Mouse (Mus musculus) testis, adult 2 months (tissue): ENCODE measurements around the gene Cmpk2. TPM values are rescaled to one million over a fixed set of nuclear protein-coding genes. Genes with fewer than 3 reads are reported as not detected.

ENCODE experiments used
- H3K27ac ChIP-seq: fragments of 200-500 bp; 2 replicates; pipeline ENCODE4 v1.5.1; 2012; ENCODE audit warnings: low read depth, low read length; ENCODE audit not compliant: control insufficient read depth, insufficient read depth
- H3K27me3 ChIP-seq: fragments of 200-500 bp; 2 replicates; pipeline ENCODE4 v1.6.1; 2012; ENCODE audit warnings: mild to moderate bottlenecking, low read length, moderate library complexity; ENCODE audit not compliant: control insufficient read depth, insufficient read depth
- H3K36me3 ChIP-seq: fragments of 200-500 bp; 2 replicates; pipeline ENCODE4 v1.6.1; 2012; ENCODE audit warnings: mild to moderate bottlenecking, low read length; ENCODE audit not compliant: control insufficient read depth, insufficient read depth
- H3K4me1 ChIP-seq: fragments of 200-500 bp; 2 replicates; pipeline ENCODE4 v1.6.1; 2012; ENCODE audit warnings: low read length; ENCODE audit not compliant: control insufficient read depth, insufficient read depth
- H3K4me3 ChIP-seq: fragments of 200-500 bp; 2 replicates; pipeline ENCODE4 v1.5.1; 2012; ENCODE audit warnings: low read depth, mild to moderate bottlenecking, low read length, moderate library complexity, mixed read lengths; ENCODE audit not compliant: control insufficient read depth
- CTCF ChIP-seq: fragments of 200-500 bp; IDR thresholded peaks from 2 replicates; pipeline ENCODE4 v1.5.1; 2012; ENCODE audit warnings: low read depth, mild to moderate bottlenecking, inconsistent platforms, low read length, moderate library complexity; ENCODE audit not compliant: control insufficient read depth, insufficient read depth, insufficient replicate concordance
- POLR2A ChIP-seq: fragments of 200-500 bp; IDR thresholded peaks from 2 replicates; pipeline ENCODE4 v1.6.1; 2012; ENCODE audit warnings: low read depth, mild to moderate bottlenecking, inconsistent platforms, low read length, moderate library complexity; ENCODE audit not compliant: control insufficient read depth
- polyA plus RNA-seq: library from polyadenylated mRNA; depleted of rRNA; stranded (reverse); fragments of >200 nt; gene quantifications from 2 replicates; pipeline ENCODE4 v1.2.3, GENCODE M21; 2012

Gene Cmpk2
- polyA plus RNA-seq, 1 experiment, result 2.3 TPM

DNA sequence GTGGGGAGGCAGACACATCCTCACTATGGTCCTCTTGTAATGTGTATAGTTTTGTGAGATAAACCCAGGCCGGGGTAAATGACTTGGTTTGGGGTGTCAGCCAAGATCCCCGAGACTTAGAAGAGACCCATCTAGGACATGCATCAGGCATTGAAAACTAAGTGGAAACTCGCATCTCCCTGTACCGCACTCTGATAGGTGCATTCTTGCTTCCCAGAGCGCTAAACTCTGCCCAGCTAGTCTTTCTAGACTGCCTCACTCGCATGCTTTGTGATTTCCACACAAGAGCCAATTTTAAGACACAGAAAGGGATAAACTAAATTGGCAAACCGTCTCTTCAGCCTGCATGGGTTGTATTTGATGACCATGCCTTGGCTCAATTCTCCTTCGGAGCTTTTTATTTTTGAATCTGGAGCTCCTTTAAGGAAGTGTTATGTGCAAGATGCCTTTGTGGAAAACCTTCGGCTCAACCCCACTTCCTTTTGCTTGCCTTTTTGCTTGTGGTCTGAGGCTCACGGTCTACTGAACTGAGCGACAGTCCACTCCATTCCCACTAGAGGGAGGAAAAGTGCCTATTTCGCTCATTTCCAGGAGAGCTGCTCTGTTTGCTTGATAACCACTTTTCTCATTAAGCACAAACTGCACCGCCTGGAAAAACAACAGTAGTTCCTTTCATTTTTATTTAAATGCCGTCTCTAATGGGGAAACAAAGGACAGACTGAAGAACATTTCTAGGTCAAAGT lies 19.0 kb downstream of the Cmpk2 start:
- no peaks in the 10 kb centered on the region for H3K27me3 ChIP-seq
- no peak overlapping the region for H3K27ac ChIP-seq
- TF ChIP-seq POLR2A (no peak), CTCF (peak; percentile 8; the same call in 1 of the 2 replicates)
- H3K4me1 ChIP-seq, result no peaks in the 10 kb centered on the region
- H3K4me3 ChIP-seq, result no peak overlapping the region
- no peaks in the 10 kb centered on the region for H3K36me3 ChIP-seq

DNA sequence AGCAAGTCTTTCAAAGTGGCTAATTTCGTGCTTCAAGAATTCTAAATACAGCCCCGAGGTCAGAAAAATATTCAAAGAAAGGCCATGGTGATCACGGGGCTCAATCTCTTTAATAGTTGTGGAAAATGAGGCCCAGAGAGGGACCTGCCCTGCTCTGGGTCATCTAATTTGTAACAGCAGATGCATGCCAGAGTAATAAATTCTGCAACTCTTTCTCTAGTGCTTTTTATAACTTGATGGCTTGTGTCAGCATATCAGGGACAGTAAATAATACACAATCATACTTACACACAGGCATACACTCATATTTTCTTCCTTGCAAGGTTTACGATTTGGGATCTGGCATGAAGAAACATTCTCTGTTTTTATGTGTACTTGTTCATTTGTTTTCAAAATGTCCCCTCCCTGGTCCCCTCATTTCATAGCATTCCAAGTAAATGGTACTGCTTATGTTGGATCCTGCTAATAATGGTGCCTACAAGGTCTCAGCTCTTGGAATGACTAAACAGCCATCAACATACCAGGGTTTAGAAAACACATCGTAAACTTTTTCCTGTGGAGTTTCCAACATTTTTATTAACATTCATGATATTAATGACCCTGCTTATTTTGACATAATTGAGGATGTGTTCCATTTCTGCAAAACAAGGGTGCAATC lies 19.7 kb downstream of the Cmpk2 start:
- TF ChIP-seq POLR2A (no peak), CTCF (no peak)
- Histone ChIP-seq H3K4me3 (no peak overlapping the region), H3K27me3 (no peaks in the 10 kb centered on the region), H3K27ac (no peak overlapping the region), H3K36me3 (no peaks in the 10 kb centered on the region), H3K4me1 (no peaks in the 10 kb centered on the region)

DNA sequence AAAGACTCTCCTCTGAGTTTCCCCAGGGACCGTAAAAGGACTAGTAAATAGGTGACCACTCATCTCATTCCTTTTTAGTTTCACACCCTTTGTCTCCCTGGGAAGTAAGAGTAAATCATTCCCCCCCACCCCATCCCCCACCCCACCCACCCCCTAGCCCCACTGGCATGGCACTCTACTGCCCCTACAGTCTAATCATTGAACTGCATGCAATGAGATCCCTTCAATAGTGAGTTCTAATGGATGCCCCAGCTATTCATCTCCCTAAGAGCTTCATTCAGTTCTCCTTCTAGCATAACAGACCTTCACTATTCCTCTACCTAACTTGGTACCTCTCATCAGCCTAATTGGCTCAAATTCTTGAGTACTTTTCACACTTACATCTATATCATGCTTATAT lies 20.9 kb downstream of the Cmpk2 start:
- Histone ChIP-seq H3K27me3 (no peaks in the 10 kb centered on the region), H3K4me3 (no peak overlapping the region), H3K4me1 (no peaks in the 10 kb centered on the region), H3K36me3 (no peaks in the 10 kb centered on the region), H3K27ac (no peak overlapping the region)
- no peak for TF ChIP-seq CTCF
- TF ChIP-seq POLR2A, result no peak

DNA sequence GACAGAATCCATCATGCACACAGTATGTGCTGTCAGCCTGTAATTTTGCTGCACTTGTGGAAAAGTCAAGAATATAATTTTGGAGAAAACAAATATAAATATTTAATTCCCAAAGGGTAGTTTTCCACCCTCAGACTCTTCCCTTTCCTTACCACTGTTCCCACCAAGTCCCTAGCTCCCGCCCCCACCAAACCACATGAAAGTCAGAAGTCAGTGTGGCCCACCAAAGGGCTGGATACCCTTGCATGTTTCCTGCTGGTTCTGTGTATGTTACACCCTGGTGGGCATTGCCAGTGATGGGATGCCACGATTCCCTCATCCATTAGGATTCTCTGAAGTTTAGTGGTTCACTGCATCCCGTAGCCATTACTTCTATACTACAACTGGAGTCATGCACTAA lies 32.0 kb downstream of the Cmpk2 start:
- no peaks in the 10 kb centered on the region for H3K27me3 ChIP-seq

DNA sequence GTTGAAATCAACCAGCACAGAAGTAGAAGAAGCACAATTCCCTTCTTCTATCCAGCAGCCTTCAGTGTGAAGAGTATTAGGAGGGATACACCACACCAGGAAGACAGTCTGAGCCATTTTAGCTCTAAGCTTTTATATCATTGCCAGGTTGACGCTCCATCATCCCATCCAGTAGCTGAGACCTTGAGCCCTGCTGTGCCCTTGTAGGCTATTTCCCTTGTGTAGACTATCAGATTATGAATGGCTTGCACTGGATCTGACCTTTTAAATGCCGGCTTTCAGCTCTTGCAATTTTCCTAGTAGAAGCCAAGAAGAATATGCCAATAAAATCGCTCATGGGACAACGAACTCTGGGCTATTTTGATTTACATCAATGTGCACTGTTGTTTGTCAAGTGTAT lies 42.0 kb downstream of the Cmpk2 start:
- H3K4me3 ChIP-seq, result no peak overlapping the region
- TF ChIP-seq CTCF (no peak), POLR2A (no peak)
- H3K36me3 ChIP-seq, result no peaks in the 10 kb centered on the region
- H3K4me1 ChIP-seq, result no peaks in the 10 kb centered on the region
- no peaks in the 10 kb centered on the region for H3K27me3 ChIP-seq
- H3K27ac ChIP-seq, result no peak overlapping the region

More for the DNA sequence above, 32.0 kb downstream of the Cmpk2 start:
- H3K4me1 ChIP-seq, result no peaks in the 10 kb centered on the region
- no peak overlapping the region for H3K27ac ChIP-seq
- no peaks in the 10 kb centered on the region for H3K36me3 ChIP-seq
- no peak for TF ChIP-seq CTCF
- TF ChIP-seq POLR2A, result no peak
- no peak overlapping the region for H3K4me3 ChIP-seq

DNA sequence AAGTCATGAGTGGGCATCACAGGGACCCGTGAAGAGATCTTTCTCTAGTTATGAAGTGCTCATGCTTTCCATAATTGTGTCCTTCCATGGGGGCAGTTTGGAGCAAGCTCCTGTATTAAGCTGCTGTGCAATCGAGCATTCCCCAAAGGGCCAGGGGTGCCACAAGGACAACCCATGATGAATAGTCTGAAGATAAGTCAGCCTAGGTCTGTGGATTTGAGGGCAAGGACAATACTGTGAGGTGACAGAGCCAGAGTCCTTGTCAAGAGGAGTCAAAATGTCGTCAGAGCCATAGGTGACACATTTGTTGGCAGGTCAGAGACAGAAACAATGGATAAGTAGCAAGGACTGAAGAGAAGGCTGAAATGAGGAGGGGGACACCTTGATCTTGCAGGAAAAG lies 49.2 kb downstream of the Cmpk2 start:
- Histone ChIP-seq H3K4me3 (no peak overlapping the region), H3K27ac (no peak overlapping the region)

DNA sequence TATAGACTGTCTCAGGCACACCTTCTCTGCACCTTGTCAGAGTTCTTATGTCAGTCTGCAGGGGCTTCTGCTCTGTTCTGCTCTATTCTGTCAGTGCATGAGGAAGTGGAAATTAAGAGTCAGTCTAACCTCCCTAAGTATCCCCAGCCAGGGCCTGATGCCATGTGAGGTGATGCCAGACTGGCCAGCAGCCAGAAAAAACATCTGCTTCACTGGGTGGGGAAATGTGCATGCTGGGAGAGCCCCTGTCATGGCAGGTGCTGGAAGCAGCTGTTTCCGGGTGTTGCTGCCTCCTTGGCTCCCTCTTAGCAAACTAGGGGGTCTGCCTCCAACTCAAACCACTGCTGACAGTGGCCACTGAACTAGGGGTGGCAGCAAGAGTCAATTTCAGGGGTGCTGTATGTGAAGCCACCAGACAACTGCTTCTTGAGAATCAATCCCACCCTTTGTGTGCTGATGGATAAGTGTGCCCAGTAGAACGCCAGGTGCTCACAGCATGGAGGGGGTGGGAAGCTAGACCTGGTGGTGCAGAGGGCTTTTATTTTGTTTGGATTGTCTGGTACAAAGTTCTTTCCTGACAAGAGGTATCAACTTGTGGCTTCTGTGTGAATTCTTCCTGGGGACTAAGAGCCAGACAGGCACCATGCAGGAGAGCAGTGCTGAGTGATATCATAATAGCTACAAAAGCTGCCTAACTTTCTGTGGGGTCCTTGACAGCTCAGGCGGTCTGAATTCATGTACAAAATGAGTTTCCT lies 56.1 kb downstream of the Cmpk2 start:
- no peak overlapping the region for H3K27ac ChIP-seq
- TF ChIP-seq CTCF, result no peak
- no peak for TF ChIP-seq POLR2A
- no peaks in the 10 kb centered on the region for H3K27me3 ChIP-seq
- no peaks in the 10 kb centered on the region for H3K4me1 ChIP-seq
- H3K4me3 ChIP-seq, result no peak overlapping the region
- no peaks in the 10 kb centered on the region for H3K36me3 ChIP-seq

More for the DNA sequence above, 49.2 kb downstream of the Cmpk2 start:
- H3K36me3 ChIP-seq, result no peaks in the 10 kb centered on the region
- no peaks in the 10 kb centered on the region for H3K4me1 ChIP-seq
- no peaks in the 10 kb centered on the region for H3K27me3 ChIP-seq
- TF ChIP-seq POLR2A (no peak), CTCF (no peak)
